Mouse (Mus musculus): Measurements from ENCODE around the gene Olfr504. TPM values are rescaled to one million over a fixed set of nuclear protein-coding genes. Genes with fewer than 3 reads are reported as not detected.

Olfr504 gene
- total RNA-seq (2023) = not detected in 4 replicates

GRCm38 (mm10) chr7:108565693-108566092 is at the start of gene Olfr504:
Olfr504 (minus strand) TSS chr7:108565793.

GRCm38 (mm10) chr7:108610487-108610886 is 44.9 kb upstream of the Olfr504 start, which contains the start of gene Olfr506:
Olfr506 (plus strand) TSS chr7:108610787.

GRCm38 (mm10) chr7:108544227-108544626 is 21.4 kb downstream of the Olfr504 start, which contains the start of gene Olfr503:
Olfr503 (plus strand) TSS chr7:108544527.

GRCm38 (mm10) chr7:108524965-108525364 is 40.6 kb downstream of the Olfr504 start, which contains the start of gene Olfr502:
Olfr502 (minus strand) TSS chr7:108525065.

Other genes with a start within 250 kb of the Olfr504 start
- not detected in 4 replicates for gene Olfr492, start 242.1 kb downstream of the Olfr504 start, total RNA-seq (2023)
- not detected in 4 replicates for gene Olfr493, start 218.8 kb downstream of the Olfr504 start, total RNA-seq (2023)
- gene Olfr494, start 200.5 kb downstream of the Olfr504 start, total RNA-seq (2023) = not detected in 4 replicates
- not detected in 4 replicates for gene Olfr495, start 172.6 kb downstream of the Olfr504 start, total RNA-seq (2023)
- not detected in 4 replicates for gene Olfr497, start 145.4 kb downstream of the Olfr504 start, total RNA-seq (2023)
- gene Olfr498, start 100.5 kb downstream of the Olfr504 start, total RNA-seq (2023) = not detected in 4 replicates
- not detected in 4 replicates for gene Olfr502, start 40.7 kb downstream of the Olfr504 start, total RNA-seq (2023)
- not detected in 4 replicates for gene Olfr503, start 21.3 kb downstream of the Olfr504 start, total RNA-seq (2023)
- not detected in 4 replicates for gene Olfr506, start 45.0 kb upstream of the Olfr504 start, total RNA-seq (2023)
- not detected in 4 replicates for gene Olfr507, start 56.0 kb upstream of the Olfr504 start, total RNA-seq (2023)
- gene Olfr508, start 64.2 kb upstream of the Olfr504 start, total RNA-seq (2023) = not detected in 4 replicates
- gene Olfr509, start 86.1 kb upstream of the Olfr504 start, total RNA-seq (2023) = 0.15 TPM in 1 of 4 replicates, not detected in the others
- gene Olfr510, start 100.6 kb upstream of the Olfr504 start, total RNA-seq (2023) = not detected in 4 replicates
- gene Olfr512, start 147.5 kb upstream of the Olfr504 start, total RNA-seq (2023) = not detected in 4 replicates
- gene Olfr513, start 185.2 kb upstream of the Olfr504 start, total RNA-seq (2023) = not detected in 4 replicates